Mouse (Mus musculus) brain, embryonic 14.5 days (tissue): ENCODE measurements around the gene Timm10b.

ENCODE experiments used
- CTCF ChIP-seq: fragments of 200-500 bp; IDR thresholded peaks from 2 replicates; pipeline ENCODE4 v1.5.1; 2012; ENCODE audit warnings: inconsistent platforms, mild to moderate bottlenecking, moderate library complexity, borderline replicate concordance; ENCODE audit not compliant: insufficient read depth, insufficient read length; ENCODE audit errors: extremely low read depth
- POLR2A ChIP-seq: fragments of 200-500 bp; IDR thresholded peaks from 2 replicates; pipeline ENCODE4 v1.6.1; 2012; ENCODE audit warnings: mild to moderate bottlenecking, inconsistent platforms, borderline replicate concordance; ENCODE audit not compliant: poor library complexity, insufficient read depth, insufficient read length, severe bottlenecking; ENCODE audit errors: extremely low read depth

DNA sequence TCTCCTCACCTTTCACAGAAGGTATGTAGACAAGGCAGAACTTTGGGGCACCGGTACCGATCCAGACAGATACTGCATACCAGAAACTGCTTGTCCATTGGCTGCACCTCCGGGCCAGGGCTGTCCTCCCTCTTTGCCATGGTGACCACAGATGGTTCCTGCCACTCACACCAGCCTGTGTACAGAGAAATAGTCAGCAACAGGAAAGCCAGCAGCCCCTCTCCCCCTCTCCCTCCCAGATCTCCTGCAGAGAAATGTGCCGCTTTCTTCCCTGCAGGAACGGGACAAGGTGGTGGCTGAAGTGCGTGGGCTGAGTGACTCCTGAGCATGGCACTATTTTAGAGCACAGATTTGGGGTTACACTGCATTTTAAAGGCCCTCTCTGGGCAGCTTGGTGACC is 14.5 kb upstream of the Timm10b start:
- no peak for TF ChIP-seq CTCF
- TF ChIP-seq POLR2A = no peak
